32 mouse cellular contexts compared by ENCODE assay signal in the genomic region with DNA sequence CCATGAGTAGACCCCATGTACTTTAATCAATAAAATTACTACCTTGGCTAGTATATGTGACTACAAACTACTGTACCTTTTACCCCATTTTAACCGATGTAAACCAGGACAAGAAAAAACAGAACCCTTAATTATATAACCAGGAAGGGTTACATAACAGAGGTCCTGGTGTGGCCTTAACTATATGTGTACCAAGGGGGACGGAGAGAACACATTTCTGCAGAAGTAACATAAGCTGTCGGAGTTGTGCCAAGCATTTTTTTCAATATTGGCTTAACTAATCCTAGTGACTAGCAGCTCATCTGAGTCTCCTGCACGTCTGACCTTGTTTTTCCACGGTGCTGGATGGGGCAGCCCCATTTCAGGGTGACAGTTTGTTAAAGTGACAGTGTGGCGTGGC.
DNase-seq lines count a peak whose midpoint lies in the region; ATAC-seq and TF ChIP-seq lines count a peak whose summit lies in the region.
"Had no signal": no experiment of that assay in that cellular context is flagged by ENCODE, and none has a peak within 500 bp of the region (broad histone marks: within the 10 kb centered on the region; RNA-seq: fewer than 3 reads in every experiment).

No protein-coding gene starts in this region.

- no peak for TF ChIP-seq EP300 in CH12.LX (IDR thresholded peaks at IDR 0.05; ENCODE audit: low read length)

- no peak for ATAC-seq in embryonic facial prominence, embryonic 13.5 days (ENCODE audit: insufficient number of reproducible peaks, insufficient read depth, low FRiP score, low TSS enrichment, low read depth)
- no peak for ATAC-seq in limb, embryonic 14.5 days (ENCODE audit: low FRiP score, low read depth)
- ATAC-seq: forebrain, postnatal 0 days; midbrain, embryonic 13.5 days had no signal

- TF ChIP-seq POLR2A in limb, embryonic 14.5 days (IDR thresholded peaks at IDR 0.05; ENCODE audit: borderline replicate concordance, extremely low read depth, insufficient read depth, insufficient read length): no peak
- no peak for TF ChIP-seq POLR2A in CH12.LX (IDR thresholded peaks at IDR 0.05; ENCODE audit: low read depth, low read length)

- WGBS in embryonic facial prominence, embryonic 13.5 days: 56% methylated on average over 6 of the region's 6 CpGs
- 75% methylated on average over 6 of the region's 6 CpGs for WGBS in embryonic facial prominence, embryonic 10.5 days
- WGBS in limb, embryonic 14.5 days: 62% methylated on average over 6 of the region's 6 CpGs
- 84% methylated on average over 6 of the region's 6 CpGs for WGBS in limb, embryonic 10.5 days

- intact Hi-C loops in left cerebral cortex, postnatal 10 days (cut with DNase I): no loop called here

- no peak for DNase-seq in embryonic facial prominence, embryonic 10.5 days (ENCODE audit: low spot score)
- peak; percentile 20 for DNase-seq in limb, embryonic 14.5 days (ENCODE audit: low spot score)
- no peak for DNase-seq in limb, embryonic 10.5 days (ENCODE audit: low spot score)
- DNase-seq in CH12.LX (ENCODE audit: extremely low read depth): peak; percentile 33
- DNase-seq in fat pad, adult 2 months (ENCODE audit: extremely low read depth, low read depth, low spot score): peak; percentile 76
- no peak for DNase-seq in left cerebral cortex, postnatal 10 days (ENCODE audit: extremely low spot score in 1 of 2, low spot score in 2 of 2)
- DNase-seq in thymus, postnatal 10 days (ENCODE audit: low spot score in 2 of 2): no peak
- DNase-seq: adrenal gland, postnatal 25 days; cerebellum, adult 8-10 months; forebrain, postnatal 0 days; gastrocnemius, postnatal 10 days; heart, adult 18-20 months; heart, postnatal 36 days; kidney, adult 18-20 months; kidney, postnatal 25 days; layer of hippocampus, postnatal 36 days; liver, embryonic 13.5 days; lung, postnatal 4 days; right cerebral cortex, postnatal 25 days; spleen, adult 18-20 months; thymus, adult 18-20 months; thymus, postnatal 4 days had no signal

- peak overlapping the region; percentile 29; the same call in 1 of the 2 replicates for H3K27ac ChIP-seq in embryonic facial prominence, embryonic 13.5 days
- H3K27ac ChIP-seq in embryonic facial prominence, embryonic 10.5 days (replicated peaks): no peak overlapping the region
- H3K27ac ChIP-seq in limb, embryonic 14.5 days (replicated peaks; ENCODE audit: low read depth, low read length): no peak overlapping the region
- no peak overlapping the region for H3K27ac ChIP-seq in limb, embryonic 10.5 days
- H3K27ac ChIP-seq in CH12.LX (ENCODE audit: insufficient read depth, low read depth): no peak overlapping the region
- H3K27ac ChIP-seq: embryonic facial prominence, embryonic 12.5 days; forebrain, embryonic 12.5 days; hindbrain, embryonic 15.5 days; kidney, embryonic 15.5 days; limb, embryonic 12.5 days; liver, embryonic 13.5 days; midbrain, embryonic 13.5 days had no signal

- dilution Hi-C loops in CH12.LX (cut with MboI; ENCODE audit: extremely low pct_ligation_motif_present, extremely low pct_unique_long_range_greater_than_20kb, low sequenced_read_pairs): no loop called here

- no peak overlapping the region for H3K4me3 ChIP-seq in embryonic facial prominence, embryonic 13.5 days
- no peak overlapping the region for H3K4me3 ChIP-seq in embryonic facial prominence, embryonic 10.5 days
- H3K4me3 ChIP-seq in limb, embryonic 14.5 days (replicated peaks; ENCODE audit: low read length): no peak overlapping the region
- H3K4me3 ChIP-seq in limb, embryonic 10.5 days: no peak overlapping the region
- H3K4me3 ChIP-seq in CH12.LX (replicated peaks in 1 of 3; ENCODE audit: low read depth in 2 of 3, low read length in 2 of 3, poor library complexity in 1 of 3): no peak overlapping the region
- H3K4me3 ChIP-seq: embryonic facial prominence, embryonic 12.5 days; erythroblast, embryonic 14.5 days; forebrain, embryonic 12.5 days; hindbrain, embryonic 15.5 days; kidney, embryonic 15.5 days; limb, embryonic 12.5 days; liver, embryonic 13.5 days; midbrain, embryonic 13.5 days; neural tube, embryonic 13.5 days had no signal

- no peak for TF ChIP-seq RAD21 in CH12.LX (IDR thresholded peaks at IDR 0.05; ENCODE audit: low read depth, low read length)

- peaks cover 32% of the 10 kb centered on the region for H3K4me1 ChIP-seq in embryonic facial prominence, embryonic 13.5 days
- peaks cover 7% of the 10 kb centered on the region; the same call in 1 of the 2 replicates for H3K4me1 ChIP-seq in embryonic facial prominence, embryonic 10.5 days
- H3K4me1 ChIP-seq in limb, embryonic 14.5 days (ENCODE audit: control insufficient read depth, insufficient read depth, low read length): peaks cover 4% of the 10 kb centered on the region; the same call in 1 of the 2 replicates
- no peaks in the 10 kb centered on the region; the same call in 1 of the 2 replicates for H3K4me1 ChIP-seq in limb, embryonic 10.5 days
- H3K4me1 ChIP-seq in CH12.LX (ENCODE audit: control insufficient read depth in 1 of 2, insufficient read depth in 2 of 2): peaks cover 15 to 45% of the 10 kb centered on the region in 2 experiments

- no peaks in the 10 kb centered on the region for H3K79me2 ChIP-seq in CH12.LX (replicated peaks; ENCODE audit: control insufficient read depth, extremely low read depth, insufficient read depth, poor library complexity, severe bottlenecking)

- H3K9ac ChIP-seq in embryonic facial prominence, embryonic 13.5 days: no peak overlapping the region
- no peak overlapping the region for H3K9ac ChIP-seq in limb, embryonic 14.5 days (ENCODE audit: low read depth, low read length, severe bottlenecking)
- H3K9ac ChIP-seq in CH12.LX (ENCODE audit: insufficient read depth, low read depth): no peak overlapping the region
- H3K9ac ChIP-seq: embryonic facial prominence, embryonic 12.5 days; forebrain, postnatal 0 days; hindbrain, embryonic 15.5 days; kidney, embryonic 15.5 days; limb, embryonic 12.5 days; liver, embryonic 13.5 days; midbrain, embryonic 13.5 days; neural tube, embryonic 13.5 days had no signal

- H3K4me2 ChIP-seq in embryonic facial prominence, embryonic 13.5 days: no peak overlapping the region
- no peak overlapping the region for H3K4me2 ChIP-seq in limb, embryonic 14.5 days (replicated peaks; ENCODE audit: low read depth, low read length, severe bottlenecking)
- H3K4me2 ChIP-seq in CH12.LX (ENCODE audit: insufficient read depth, low read depth, poor library complexity, severe bottlenecking): no peak overlapping the region
- H3K4me2 ChIP-seq: embryonic facial prominence, embryonic 12.5 days; forebrain, embryonic 12.5 days; heart, embryonic 11.5 days; hindbrain, embryonic 15.5 days; kidney, embryonic 15.5 days; limb, embryonic 12.5 days; liver, embryonic 13.5 days; midbrain, embryonic 13.5 days; neural tube, embryonic 13.5 days had no signal

- TF ChIP-seq CTCF in CH12.LX (conservative IDR thresholded peaks at IDR 0.05 in 1 of 2, IDR thresholded peaks at IDR 0.05 in 1 of 2; ENCODE audit: low read depth in 2 of 2, low read length in 2 of 2): no peak

- no peaks in the 10 kb centered on the region; the same call in 1 of the 2 replicates for H3K36me3 ChIP-seq in embryonic facial prominence, embryonic 13.5 days
- peaks cover 6% of the 10 kb centered on the region; the same call in 1 of the 2 replicates for H3K36me3 ChIP-seq in embryonic facial prominence, embryonic 10.5 days (replicated peaks)
- no peaks in the 10 kb centered on the region for H3K36me3 ChIP-seq in limb, embryonic 14.5 days (ENCODE audit: control insufficient read depth, insufficient read depth, low read length)
- H3K36me3 ChIP-seq in limb, embryonic 10.5 days: no peaks in the 10 kb centered on the region
- H3K36me3 ChIP-seq in CH12.LX (replicated peaks in 1 of 2; ENCODE audit: control insufficient read depth in 1 of 2, insufficient read depth in 1 of 2, low read length in 1 of 2): peaks cover 5 to 33% of the 10 kb centered on the region in 2 experiments
- H3K36me3 ChIP-seq: embryonic facial prominence, embryonic 12.5 days; forebrain, embryonic 12.5 days; hindbrain, embryonic 15.5 days; kidney, embryonic 15.5 days; limb, embryonic 12.5 days; liver, embryonic 13.5 days; midbrain, embryonic 13.5 days; neural tube, embryonic 13.5 days had no signal

- no peaks in the 10 kb centered on the region for H3K9me3 ChIP-seq in embryonic facial prominence, embryonic 13.5 days
- no peaks in the 10 kb centered on the region for H3K9me3 ChIP-seq in embryonic facial prominence, embryonic 10.5 days
- peaks cover 6% of the 10 kb centered on the region; the same call in 1 of the 2 replicates for H3K9me3 ChIP-seq in limb, embryonic 14.5 days (ENCODE audit: control insufficient read depth, low read length)
- H3K9me3 ChIP-seq in limb, embryonic 10.5 days (replicated peaks): no peaks in the 10 kb centered on the region
- no peaks in the 10 kb centered on the region for H3K9me3 ChIP-seq in CH12.LX (replicated peaks; ENCODE audit: low read length)
- H3K9me3 ChIP-seq: embryonic facial prominence, embryonic 12.5 days; forebrain, embryonic 12.5 days; hindbrain, embryonic 15.5 days; kidney, embryonic 15.5 days; limb, embryonic 12.5 days; liver, embryonic 13.5 days; midbrain, embryonic 13.5 days; neural tube, embryonic 13.5 days had no signal

- in situ Hi-C loops in CH12.LX (cut with MboI; ENCODE audit: low pct_ligation_motif_present, low pct_unique_long_range_greater_than_20kb, low sequenced_read_pairs): no loop called here

- H3K27me3 ChIP-seq in embryonic facial prominence, embryonic 13.5 days: no peaks in the 10 kb centered on the region
- H3K27me3 ChIP-seq in embryonic facial prominence, embryonic 10.5 days (replicated peaks; ENCODE audit: low read depth, poor library complexity, severe bottlenecking): no peaks in the 10 kb centered on the region
- H3K27me3 ChIP-seq in limb, embryonic 14.5 days (ENCODE audit: control insufficient read depth, insufficient read depth, low read length): no peaks in the 10 kb centered on the region
- no peaks in the 10 kb centered on the region for H3K27me3 ChIP-seq in limb, embryonic 10.5 days (ENCODE audit: low read depth, poor library complexity, severe bottlenecking)
- H3K27me3 ChIP-seq in CH12.LX (replicated peaks): no peaks in the 10 kb centered on the region
- H3K27me3 ChIP-seq: embryonic facial prominence, embryonic 12.5 days; forebrain, embryonic 12.5 days; hindbrain, embryonic 15.5 days; kidney, embryonic 15.5 days; limb, embryonic 12.5 days; liver, embryonic 13.5 days; midbrain, embryonic 13.5 days; neural tube, embryonic 13.5 days had no signal

TF ChIP-seq in CH12.LX, 34 proteins besides CTCF, POLR2A, EP300 and RAD21:
- TF ChIP-seq ETS1 (conservative IDR thresholded peaks at IDR 0.05; ENCODE audit: low read depth, low read length): peak; percentile 15; the same call in 1 of the 2 replicates
- TF ChIP-seq BHLHE40 (IDR thresholded peaks at IDR 0.05; ENCODE audit: low read depth, low read length): peak; percentile 42
- no peak for TF ChIP-seq SMC3 (IDR thresholded peaks at IDR 0.05; ENCODE audit: low read depth, low read length)

Comparison
In these comparisons a context has a peak if more than half of its experiments do, and no peak if none do; other contexts are left out.
1. DNase-seq: peak in limb, embryonic 14.5 days (single experiment), CH12.LX (single experiment) and fat pad, adult 2 months (single experiment); none in embryonic facial prominence, embryonic 10.5 days (single experiment), limb, embryonic 10.5 days (single experiment), left cerebral cortex, postnatal 10 days (0 of 2) and thymus, postnatal 10 days (0 of 2).